Mouse (Mus musculus): ENCODE results near the gene Dnal4. TPM values are rescaled to one million over a fixed set of nuclear protein-coding genes. Genes with fewer than 3 reads are reported as not detected.
A peak's percentile ranks its signal among the peaks of the same experiment; 100 is the strongest.

The Dnal4 gene
- polyA plus RNA-seq, 1 experiment from 2014 or later: 67.4 TPM

- no peak overlapping the region for H3K4me2 ChIP-seq
These were observed 18.6 kb upstream of the Dnal4 start for GRCm38 (mm10) chr15:79796256-79796655.

GRCm38 (mm10) chr15:79794173-79794572 is 16.5 kb upstream of the Dnal4 start:
- no peaks in the 10 kb centered on the region for H3K36me3 ChIP-seq
- H3K4me3 ChIP-seq (replicated peaks): no peak overlapping the region
- H3K4me2 ChIP-seq: no peak overlapping the region
- 22% methylated on average over 20 of the region's 20 CpGs for WGBS
- no peak overlapping the region for H3K27ac ChIP-seq
- H3K9ac ChIP-seq: no peak overlapping the region
- ATAC-seq (replicated peaks; ENCODE audit: low FRiP score): no peak
- no peaks in the 10 kb centered on the region for H3K4me1 ChIP-seq
- peaks cover 15% of the 10 kb centered on the region; the same call in 1 of the 2 replicates for H3K27me3 ChIP-seq
- H3K9me3 ChIP-seq (replicated peaks): no peaks in the 10 kb centered on the region

More at GRCm38 (mm10) chr15:79796256-79796655, 18.6 kb upstream of the Dnal4 start:
- WGBS: 85% methylated on average over 12 of the region's 12 CpGs
- Histone ChIP-seq H3K36me3 (no peaks in the 10 kb centered on the region), H3K4me3 (replicated peaks) (no peak overlapping the region), H3K9ac (no peak overlapping the region), H3K27me3 (peaks cover 30% of the 10 kb centered on the region), H3K27ac (no peak overlapping the region), H3K9me3 (replicated peaks) (no peaks in the 10 kb centered on the region), H3K4me1 (no peaks in the 10 kb centered on the region)
- ATAC-seq (replicated peaks; ENCODE audit: low FRiP score): no peak

GRCm38 (mm10) chr15:79793076-79793475 is 15.4 kb upstream of the Dnal4 start:
- Histone ChIP-seq H3K4me2 (no peak overlapping the region), H3K9ac (no peak overlapping the region), H3K4me3 (replicated peaks) (no peak overlapping the region), H3K27me3 (peaks cover 15% of the 10 kb centered on the region; the same call in 1 of the 2 replicates), H3K36me3 (no peaks in the 10 kb centered on the region), H3K27ac (no peak overlapping the region), H3K4me1 (no peaks in the 10 kb centered on the region), H3K9me3 (replicated peaks) (no peaks in the 10 kb centered on the region)
- 91% methylated on average over 9 of the region's 9 CpGs for WGBS
- no peak for ATAC-seq (replicated peaks; ENCODE audit: low FRiP score)

- no peaks in the 10 kb centered on the region for H3K9me3 ChIP-seq (replicated peaks)
- peak; percentile 31; the same call in 1 of the 2 replicates for ATAC-seq (replicated peaks; ENCODE audit: low FRiP score)
- H3K27me3 ChIP-seq: peaks cover 15% of the 10 kb centered on the region; the same call in 1 of the 2 replicates
- no peak overlapping the region for H3K9ac ChIP-seq
- 12% methylated on average over 19 of the region's 19 CpGs for WGBS
- H3K36me3 ChIP-seq: no peaks in the 10 kb centered on the region
- no peak overlapping the region for H3K4me2 ChIP-seq
- no peak overlapping the region for H3K4me3 ChIP-seq (replicated peaks)
- H3K27ac ChIP-seq: no peak overlapping the region
- H3K4me1 ChIP-seq: no peaks in the 10 kb centered on the region
These were observed 14.8 kb upstream of the Dnal4 start for GRCm38 (mm10) chr15:79792455-79792854.

DNA sequence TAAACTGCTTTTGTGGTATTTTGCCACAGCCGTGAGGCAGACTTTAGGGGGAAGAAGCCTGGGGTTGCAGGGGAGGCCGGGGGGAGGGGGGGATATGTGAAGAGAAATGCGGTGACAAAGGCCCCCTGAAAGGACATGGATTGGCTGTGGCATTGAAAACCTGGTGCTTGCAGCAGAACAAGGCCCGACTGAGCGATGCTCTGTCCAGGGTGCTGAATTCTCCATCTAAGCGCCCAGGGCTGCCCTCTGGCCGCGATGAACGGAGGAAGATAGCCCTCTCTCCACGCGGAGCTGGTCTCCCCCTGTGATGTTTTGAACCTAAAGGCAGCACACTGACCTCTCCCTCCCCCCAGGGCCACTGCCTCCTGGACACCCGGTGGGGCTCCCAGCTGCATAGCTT is 13.9 kb upstream of the Dnal4 start:
- Histone ChIP-seq H3K4me3 (replicated peaks) (no peak overlapping the region), H3K4me2 (no peak overlapping the region), H3K4me1 (no peaks in the 10 kb centered on the region), H3K36me3 (no peaks in the 10 kb centered on the region), H3K9ac (no peak overlapping the region), H3K9me3 (replicated peaks) (no peaks in the 10 kb centered on the region), H3K27me3 (peaks cover 18% of the 10 kb centered on the region; the same call in 1 of the 2 replicates), H3K27ac (no peak overlapping the region)
- ATAC-seq (replicated peaks; ENCODE audit: low FRiP score): no peak
- 3% methylated on average over 12 of the region's 12 CpGs for WGBS

DNA sequence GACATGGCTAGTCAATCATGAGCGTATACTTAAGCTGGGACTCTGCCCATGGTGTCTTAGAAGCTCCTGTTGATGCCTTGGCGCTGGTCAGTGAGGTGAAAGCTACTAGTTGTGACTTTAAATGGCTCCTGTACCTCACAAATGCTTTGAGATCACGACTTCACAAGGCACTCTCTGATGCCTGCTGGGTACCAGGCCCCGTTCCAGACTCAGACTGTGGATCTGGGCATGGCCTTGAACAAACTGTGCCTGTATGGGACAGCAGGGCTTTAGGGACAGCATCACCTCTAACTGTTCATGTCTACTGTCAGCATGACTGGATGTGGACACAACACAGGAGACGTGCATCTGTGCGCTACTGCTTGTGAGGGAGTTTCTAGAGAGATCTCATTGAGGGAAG is 13.3 kb upstream of the Dnal4 start:
- H3K9me3 ChIP-seq (replicated peaks): no peaks in the 10 kb centered on the region
- H3K4me3 ChIP-seq (replicated peaks): no peak overlapping the region
- 78% methylated on average over 6 of the region's 6 CpGs for WGBS
- no peak overlapping the region for H3K4me2 ChIP-seq
- no peaks in the 10 kb centered on the region for H3K36me3 ChIP-seq
- H3K9ac ChIP-seq: no peak overlapping the region
- H3K4me1 ChIP-seq: no peaks in the 10 kb centered on the region
- no peak overlapping the region for H3K27ac ChIP-seq
- no peak for ATAC-seq (replicated peaks; ENCODE audit: low FRiP score)
- H3K27me3 ChIP-seq: peaks cover 22% of the 10 kb centered on the region; the same call in 1 of the 2 replicates

DNA sequence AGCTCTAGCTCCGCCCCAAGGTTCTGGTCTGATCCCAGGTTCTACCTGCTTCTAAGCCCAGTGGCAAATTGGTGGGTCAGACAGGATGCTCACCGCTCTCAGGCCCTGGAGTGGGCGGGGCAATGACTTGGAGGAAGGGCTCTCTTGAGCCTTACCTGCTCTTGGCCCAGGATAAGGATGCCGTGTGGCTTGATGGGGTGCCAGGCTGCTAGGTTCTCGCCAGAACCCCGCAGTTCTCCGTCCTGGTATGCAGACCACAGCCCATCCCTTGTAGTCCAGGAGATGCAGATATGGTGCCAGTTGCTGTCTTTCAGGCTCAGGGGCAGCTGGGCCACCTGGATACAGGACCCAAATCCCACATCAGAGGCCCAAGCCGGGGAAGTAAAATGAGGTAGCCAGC is 12.5 kb upstream of the Dnal4 start:
- peaks cover 24% of the 10 kb centered on the region; the same call in 1 of the 2 replicates for H3K27me3 ChIP-seq
- H3K4me3 ChIP-seq (replicated peaks): no peak overlapping the region
- no peak overlapping the region for H3K4me2 ChIP-seq
- H3K4me1 ChIP-seq: no peaks in the 10 kb centered on the region
- WGBS: 46% methylated on average over 8 of the region's 8 CpGs
- H3K9ac ChIP-seq: no peak overlapping the region
- no peak for ATAC-seq (replicated peaks; ENCODE audit: low FRiP score)
- no peaks in the 10 kb centered on the region for H3K9me3 ChIP-seq (replicated peaks)
- no peaks in the 10 kb centered on the region for H3K36me3 ChIP-seq
- no peak overlapping the region for H3K27ac ChIP-seq

DNA sequence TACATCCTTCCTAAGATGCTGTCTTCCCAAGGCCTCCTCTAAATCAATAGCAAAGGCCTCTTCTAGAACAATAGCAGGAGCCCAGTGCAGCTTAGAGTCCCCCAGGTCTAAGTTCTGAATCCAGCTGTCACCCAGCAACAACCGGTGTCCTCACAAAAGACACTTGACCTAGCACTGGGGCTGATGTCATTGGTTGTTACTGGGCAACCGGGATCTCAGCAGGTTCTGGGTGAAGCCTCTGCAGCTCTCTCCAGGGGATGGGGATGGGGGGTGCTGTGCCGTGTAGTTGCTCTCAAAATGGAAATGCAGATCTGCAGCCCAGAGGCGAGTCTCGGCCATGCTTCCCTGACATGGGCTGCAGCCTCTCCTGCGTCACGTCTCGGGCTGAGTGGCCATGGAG is 10.2 kb upstream of the Dnal4 start:
- Histone ChIP-seq H3K4me1 (no peaks in the 10 kb centered on the region), H3K4me2 (no peak overlapping the region), H3K36me3 (no peaks in the 10 kb centered on the region), H3K9ac (no peak overlapping the region), H3K27me3 (peaks cover 13% of the 10 kb centered on the region; the same call in 1 of the 2 replicates), H3K9me3 (replicated peaks) (no peaks in the 10 kb centered on the region), H3K27ac (no peak overlapping the region), H3K4me3 (replicated peaks) (no peak overlapping the region)
- ATAC-seq (replicated peaks; ENCODE audit: low FRiP score): no peak
- WGBS: 64% methylated on average over 8 of the region's 8 CpGs

- Histone ChIP-seq H3K4me1 (no peaks in the 10 kb centered on the region), H3K36me3 (no peaks in the 10 kb centered on the region), H3K27ac (no peak overlapping the region), H3K4me3 (replicated peaks) (no peak overlapping the region), H3K9ac (no peak overlapping the region), H3K27me3 (peaks cover 14% of the 10 kb centered on the region; the same call in 1 of the 2 replicates), H3K4me2 (no peak overlapping the region), H3K9me3 (replicated peaks) (no peaks in the 10 kb centered on the region)
- WGBS: 76% methylated on average over 1 of the region's 1 CpGs
- ATAC-seq (replicated peaks; ENCODE audit: low FRiP score): no peak
These were observed 7.4 kb upstream of the Dnal4 start for GRCm38 (mm10) chr15:79785056-79785455.

DNA sequence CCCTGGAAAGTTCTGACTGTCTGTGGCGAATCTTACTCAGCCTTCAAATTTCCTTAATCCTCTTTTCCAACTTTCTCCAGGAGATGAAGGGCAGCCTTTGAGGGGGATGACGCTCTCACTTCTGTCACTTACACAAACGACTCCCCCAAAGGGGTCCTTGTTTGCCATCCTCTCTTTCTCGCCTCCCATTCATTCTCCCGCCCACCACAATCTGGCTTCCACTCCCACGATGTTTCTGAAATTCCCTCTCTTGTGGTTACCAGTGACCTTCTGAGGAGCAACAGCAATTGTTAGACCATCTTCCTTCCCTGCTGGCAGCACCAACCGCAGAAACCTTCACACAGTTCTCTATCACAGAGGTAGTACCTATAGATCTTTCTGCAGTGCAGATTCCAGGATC is 2.0 kb downstream of the Dnal4 start:
- Histone ChIP-seq H3K27ac (no peak overlapping the region), H3K27me3 (no peaks in the 10 kb centered on the region), H3K4me1 (peaks cover 29% of the 10 kb centered on the region), H3K36me3 (no peaks in the 10 kb centered on the region), H3K4me2 (no peak overlapping the region), H3K9me3 (replicated peaks) (no peaks in the 10 kb centered on the region), H3K4me3 (replicated peaks) (no peak overlapping the region), H3K9ac (no peak overlapping the region)
- ATAC-seq (replicated peaks; ENCODE audit: low FRiP score): no peak
- 61% methylated on average over 7 of the region's 7 CpGs for WGBS

GRCm38 (mm10) chr15:79774117-79775027 is 3.3 kb downstream of the Dnal4 start:
- Histone ChIP-seq H3K27me3 (no peaks in the 10 kb centered on the region), H3K27ac (peak overlapping the region; percentile 82), H3K4me1 (peaks cover 30% of the 10 kb centered on the region), H3K4me2 (peak overlapping the region; percentile 73), H3K4me3 (replicated peaks) (peak overlapping the region; percentile 81), H3K9me3 (replicated peaks) (no peaks in the 10 kb centered on the region), H3K9ac (peak overlapping the region; percentile 73), H3K36me3 (no peaks in the 10 kb centered on the region)
- ATAC-seq (replicated peaks; ENCODE audit: low FRiP score): peak; percentile 99
- WGBS: under 1% methylated on average over 50 of the region's 50 CpGs

- Histone ChIP-seq H3K4me1 (peaks cover 45% of the 10 kb centered on the region), H3K4me3 (replicated peaks) (no peak overlapping the region), H3K27ac (no peak overlapping the region), H3K4me2 (no peak overlapping the region), H3K9ac (no peak overlapping the region), H3K36me3 (no peaks in the 10 kb centered on the region), H3K9me3 (replicated peaks) (no peaks in the 10 kb centered on the region), H3K27me3 (no peaks in the 10 kb centered on the region)
- no peak for ATAC-seq (replicated peaks; ENCODE audit: low FRiP score)
- WGBS: 40% methylated on average over 21 of the region's 21 CpGs
These were observed 6.9 kb downstream of the Dnal4 start for GRCm38 (mm10) chr15:79770629-79771240.

All from kidney, embryonic 15.5 days (tissue).